Mouse (Mus musculus) lung, adult 2 months (tissue): ENCODE results near the gene Nfkbib.

ENCODE experiments used
- CTCF ChIP-seq: fragments of 200-500 bp; IDR thresholded peaks from 2 replicates; pipeline ENCODE4 v1.5.1; 2011; ENCODE audit warnings: mild to moderate bottlenecking, low read length, control low read depth; ENCODE audit not compliant: insufficient read depth
- POLR2A ChIP-seq: fragments of 200-500 bp; IDR thresholded peaks from 2 replicates; pipeline ENCODE4 v1.6.1; 2011; ENCODE audit warnings: low read depth, mild to moderate bottlenecking, control low read depth, low read length, borderline replicate concordance; ENCODE audit errors: extremely low read depth

DNA sequence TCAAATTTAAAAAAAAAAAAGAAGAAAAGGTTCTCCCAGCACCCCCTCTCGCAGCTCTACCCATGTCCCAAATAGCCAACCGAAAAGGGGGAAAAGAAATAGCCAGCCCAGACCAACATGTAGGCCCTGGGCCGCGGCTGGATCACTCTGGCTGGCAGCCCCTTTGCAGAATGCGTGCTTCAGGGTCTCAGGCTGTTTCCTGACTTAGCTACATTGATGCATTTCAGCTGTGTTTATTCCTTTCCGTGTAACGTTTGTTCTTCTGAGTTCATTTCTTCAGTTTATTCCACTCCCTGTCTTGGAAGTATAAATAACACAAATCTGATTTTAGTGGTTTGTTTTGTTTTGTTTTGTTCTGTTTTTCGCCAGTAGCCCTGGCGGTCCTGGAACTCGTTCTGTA is 49.6 kb downstream of the Nfkbib start:
- TF ChIP-seq CTCF (no peak), POLR2A (no peak)
